Mouse (Mus musculus) cerebellum, adult 2 months (tissue): ENCODE results near the gene Tlx1. TPM values are rescaled to one million over a fixed set of nuclear protein-coding genes. Genes with fewer than 3 reads are reported as not detected.

Source experiments
- DNase-seq, 2 experiments: peaks; one replicate each; pipeline ENCODE4 v3.0.0; 2021
- H3K27ac ChIP-seq: fragments of 200-500 bp; 2 replicates; pipeline ENCODE4 v1.5.1; 2012; ENCODE audit warnings: low read length, control low read depth, inconsistent platforms; ENCODE audit not compliant: insufficient read depth
- H3K27me3 ChIP-seq: fragments of 200-500 bp; 2 replicates; pipeline ENCODE4 v1.6.1; 2012; ENCODE audit warnings: inconsistent platforms, mild to moderate bottlenecking, low read length, moderate library complexity; ENCODE audit not compliant: control insufficient read depth, insufficient read depth
- H3K4me1 ChIP-seq: fragments of 200-500 bp; 2 replicates; pipeline ENCODE4 v1.6.1; 2011; ENCODE audit warnings: low read length; ENCODE audit not compliant: control insufficient read depth, insufficient read depth
- H3K4me3 ChIP-seq: fragments of 200-500 bp; replicated peaks from 2 replicates; pipeline ENCODE3; 2011; ENCODE audit warnings: mild to moderate bottlenecking, low read depth, low read length, control low read depth; ENCODE audit not compliant: insufficient read depth
- CTCF ChIP-seq: fragments of 200-500 bp; IDR thresholded peaks from 2 replicates; pipeline ENCODE4 v1.5.1; 2011; ENCODE audit warnings: low read depth, mild to moderate bottlenecking, control low read depth, low read length, moderate library complexity, borderline replicate concordance; ENCODE audit not compliant: insufficient read depth
- POLR2A ChIP-seq: fragments of 200-500 bp; IDR thresholded peaks from 2 replicates; pipeline ENCODE4 v1.6.1; 2011; ENCODE audit warnings: low read length, control low read depth, borderline replicate concordance; ENCODE audit not compliant: insufficient read depth
- WGBS: fragments of 180-500 bp; shearing (Covaris S2); methylation state at CpG from one replicate; pipeline ENCODE4 v1.1.7; 2018; 5-methylcytosine and 5-hydroxymethylcytosine counted together
- polyA plus RNA-seq: library from polyadenylated mRNA; depleted of rRNA; stranded (reverse); fragments of >200 nt; gene quantifications from 2 replicates; pipeline ENCODE4 v1.2.3, GENCODE M21; 2012

The Tlx1 gene
- polyA plus RNA-seq, 1 experiment = 1.4 TPM

DNA sequence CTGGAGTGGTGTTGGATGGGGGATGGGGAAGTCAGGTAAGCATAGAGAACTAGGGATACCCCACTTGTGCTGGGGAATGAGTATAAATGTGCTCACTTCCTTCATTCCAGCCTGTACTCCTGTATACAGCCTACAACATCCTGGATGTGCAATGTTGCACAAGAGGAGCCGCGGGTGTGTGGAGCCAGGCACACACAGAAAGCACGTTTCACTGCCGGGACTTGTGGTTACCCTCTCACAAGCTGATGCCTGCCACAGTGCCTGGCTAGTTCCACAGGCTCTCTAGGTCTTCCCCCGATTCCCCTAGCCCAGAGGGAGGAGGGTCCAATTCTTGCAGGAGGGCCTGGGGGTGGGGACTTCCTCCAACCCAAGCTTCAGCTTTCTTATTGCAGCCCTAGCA is 10.0 kb downstream of the Tlx1 start:
- WGBS = 3% methylated on average over 5 of the region's 5 CpGs
- no peak for DNase-seq
- no peak overlapping the region for H3K4me3 ChIP-seq
- H3K27me3 ChIP-seq = peaks cover 8% of the 10 kb centered on the region; the same call in 1 of the 2 replicates
- no peak overlapping the region for H3K27ac ChIP-seq
- H3K4me1 ChIP-seq = no peaks in the 10 kb centered on the region
- TF ChIP-seq POLR2A = no peak
- no peak for TF ChIP-seq CTCF

DNA sequence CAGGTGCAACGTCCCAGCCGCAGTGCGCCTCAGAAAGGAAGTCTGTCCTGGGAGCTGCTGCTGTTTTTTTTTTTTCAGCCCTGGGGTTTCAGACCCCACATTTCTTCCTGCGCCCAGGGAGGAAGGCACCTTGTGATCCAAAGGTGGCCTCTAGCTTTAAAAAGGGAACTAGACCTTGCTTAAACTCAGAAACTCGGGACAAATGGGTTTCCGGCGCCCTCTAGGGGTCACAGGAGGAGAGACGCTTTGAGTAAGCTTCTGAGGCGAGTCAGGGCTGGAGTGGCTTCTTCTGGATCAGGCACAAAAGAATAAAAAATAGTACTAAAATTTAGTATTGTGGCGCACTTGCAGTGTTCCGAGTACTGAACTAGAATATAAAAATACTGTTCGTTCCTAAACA is 10.6 kb downstream of the Tlx1 start:
- TF ChIP-seq POLR2A (no peak), CTCF (peak; percentile 76)
- Histone ChIP-seq H3K27ac (no peak overlapping the region), H3K27me3 (peaks cover 8% of the 10 kb centered on the region; the same call in 1 of the 2 replicates), H3K4me1 (no peaks in the 10 kb centered on the region), H3K4me3 (no peak overlapping the region)
- peak; percentile 37 to 62 for DNase-seq
- under 1% methylated on average over 12 of the region's 12 CpGs for WGBS

DNA sequence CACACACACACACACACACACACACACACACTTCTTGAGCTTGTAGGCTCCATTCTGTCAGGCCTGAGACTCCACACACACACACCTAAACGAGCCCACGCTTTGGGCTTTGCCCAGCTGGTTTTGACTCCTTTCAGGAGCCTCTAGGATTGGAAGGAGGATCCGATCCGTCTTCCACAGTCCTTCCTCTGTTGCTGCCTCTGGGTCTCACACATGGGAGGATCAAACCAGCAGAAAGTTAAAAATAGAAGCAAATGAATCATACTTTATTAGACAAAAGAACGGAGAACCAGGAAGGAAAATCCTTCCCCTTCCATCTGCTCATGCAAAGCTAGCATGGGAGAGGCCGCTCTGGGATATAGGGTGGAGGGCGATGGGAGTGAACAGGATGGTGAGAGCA is 11.7 kb downstream of the Tlx1 start:
- no peak for DNase-seq
- Histone ChIP-seq H3K4me3 (no peak overlapping the region), H3K27me3 (peaks cover 8% of the 10 kb centered on the region; the same call in 1 of the 2 replicates), H3K4me1 (no peaks in the 10 kb centered on the region), H3K27ac (no peak overlapping the region)
- no peak for TF ChIP-seq CTCF
- no peak for TF ChIP-seq POLR2A
- WGBS = 51% methylated on average over 7 of the region's 7 CpGs

DNA sequence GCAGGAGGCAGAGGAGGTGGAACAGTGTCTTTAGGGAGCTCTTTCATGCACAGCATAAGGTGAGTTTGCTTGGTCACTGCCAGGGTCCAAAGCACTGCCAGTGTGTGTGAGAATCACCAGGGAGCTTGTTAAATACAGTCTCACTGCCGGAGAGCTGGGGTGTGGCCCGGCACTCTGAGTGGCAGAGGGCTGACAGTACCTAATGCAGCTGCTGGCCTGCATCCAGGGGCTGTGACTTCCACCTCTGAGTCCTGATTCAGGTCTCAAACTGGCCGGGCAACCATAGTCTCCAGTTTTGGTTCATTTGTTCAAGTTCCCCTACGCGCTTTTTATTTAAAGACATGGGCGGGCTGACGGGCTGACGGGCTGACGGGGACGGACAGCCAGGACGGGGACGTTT is 12.4 kb downstream of the Tlx1 start:
- WGBS = 7% methylated on average over 12 of the region's 12 CpGs
- Histone ChIP-seq H3K27me3 (peaks cover 8% of the 10 kb centered on the region; the same call in 1 of the 2 replicates), H3K4me3 (no peak overlapping the region), H3K27ac (no peak overlapping the region), H3K4me1 (no peaks in the 10 kb centered on the region)
- TF ChIP-seq CTCF = no peak
- TF ChIP-seq POLR2A = no peak
- no peak for DNase-seq

DNA sequence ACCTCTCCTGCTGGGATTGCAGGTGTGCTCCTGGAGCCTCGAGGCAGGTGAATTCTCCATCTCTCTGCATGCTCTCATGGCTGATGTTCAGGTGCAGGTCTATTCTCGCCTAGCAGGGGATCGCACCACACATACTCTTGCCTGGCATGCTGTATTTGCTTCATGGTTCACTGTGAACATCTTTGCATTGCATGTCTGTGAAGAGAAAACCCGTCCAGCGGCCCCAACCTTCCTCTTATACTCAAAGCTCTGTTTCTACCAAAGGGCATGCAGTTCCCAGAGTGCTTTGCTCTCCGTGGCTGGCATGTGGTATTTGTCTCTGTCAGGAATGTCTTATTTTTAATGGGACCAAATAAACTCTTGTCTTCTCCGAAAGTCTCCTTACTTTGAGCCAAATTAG is 20.0 kb downstream of the Tlx1 start:
- no peak overlapping the region for H3K27ac ChIP-seq
- no peaks in the 10 kb centered on the region; the same call in 1 of the 2 replicates for H3K27me3 ChIP-seq
- no peak for DNase-seq
- no peak overlapping the region for H3K4me3 ChIP-seq
- 73% methylated on average over 7 of the region's 7 CpGs for WGBS
- TF ChIP-seq CTCF = no peak
- TF ChIP-seq POLR2A = no peak
- H3K4me1 ChIP-seq = no peaks in the 10 kb centered on the region

DNA sequence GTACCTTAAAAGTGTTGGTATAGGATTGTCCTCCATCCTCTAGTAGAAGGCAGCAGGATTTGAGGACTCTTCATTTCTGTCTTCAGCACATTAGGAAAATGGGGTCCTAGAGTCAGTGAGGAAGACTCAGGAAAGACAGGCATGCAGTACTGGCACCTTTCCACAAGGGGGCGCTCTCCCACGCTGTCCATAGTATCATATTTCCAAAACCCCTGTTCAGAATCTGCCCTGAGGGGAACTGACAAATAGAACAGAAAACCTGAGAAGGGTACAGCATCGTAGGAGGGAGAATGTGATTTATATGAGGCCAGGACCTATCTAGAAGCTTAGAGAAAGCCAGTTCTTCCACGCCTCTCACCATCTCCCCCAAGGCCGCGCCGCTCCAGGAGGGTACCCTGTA is 24.3 kb downstream of the Tlx1 start:
- no peak overlapping the region for H3K4me3 ChIP-seq
- no peaks in the 10 kb centered on the region for H3K4me1 ChIP-seq
- H3K27me3 ChIP-seq = no peaks in the 10 kb centered on the region; the same call in 1 of the 2 replicates
- WGBS = 60% methylated on average over 7 of the region's 7 CpGs
- TF ChIP-seq CTCF (peak; percentile 65), POLR2A (no peak)
- no peak overlapping the region for H3K27ac ChIP-seq
- no peak for DNase-seq

DNA sequence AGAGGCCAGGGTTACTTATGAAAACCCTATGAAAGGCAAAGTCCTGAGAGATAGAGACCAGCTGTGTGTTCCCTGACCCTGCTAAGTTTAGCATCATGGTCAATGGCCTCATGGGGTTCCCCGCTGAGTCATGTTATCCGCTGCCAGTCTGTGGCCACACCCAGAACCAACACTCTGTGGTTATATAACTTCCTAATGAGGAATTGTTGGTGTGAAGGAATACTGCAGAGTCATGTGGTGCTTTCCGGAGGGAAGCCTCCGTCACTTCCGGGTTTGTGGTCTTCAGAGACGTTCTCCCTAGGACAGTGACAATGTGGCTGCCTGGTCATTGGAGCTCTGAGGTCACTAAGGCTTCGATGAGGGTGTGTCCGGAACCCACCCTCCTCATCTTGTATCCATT is 25.8 kb downstream of the Tlx1 start:
- no peaks in the 10 kb centered on the region; the same call in 1 of the 2 replicates for H3K27me3 ChIP-seq
- WGBS = 75% methylated on average over 8 of the region's 8 CpGs
- no peak for TF ChIP-seq POLR2A
- no peaks in the 10 kb centered on the region for H3K4me1 ChIP-seq
- no peak overlapping the region for H3K4me3 ChIP-seq
- no peak overlapping the region for H3K27ac ChIP-seq
- DNase-seq = no peak

DNA sequence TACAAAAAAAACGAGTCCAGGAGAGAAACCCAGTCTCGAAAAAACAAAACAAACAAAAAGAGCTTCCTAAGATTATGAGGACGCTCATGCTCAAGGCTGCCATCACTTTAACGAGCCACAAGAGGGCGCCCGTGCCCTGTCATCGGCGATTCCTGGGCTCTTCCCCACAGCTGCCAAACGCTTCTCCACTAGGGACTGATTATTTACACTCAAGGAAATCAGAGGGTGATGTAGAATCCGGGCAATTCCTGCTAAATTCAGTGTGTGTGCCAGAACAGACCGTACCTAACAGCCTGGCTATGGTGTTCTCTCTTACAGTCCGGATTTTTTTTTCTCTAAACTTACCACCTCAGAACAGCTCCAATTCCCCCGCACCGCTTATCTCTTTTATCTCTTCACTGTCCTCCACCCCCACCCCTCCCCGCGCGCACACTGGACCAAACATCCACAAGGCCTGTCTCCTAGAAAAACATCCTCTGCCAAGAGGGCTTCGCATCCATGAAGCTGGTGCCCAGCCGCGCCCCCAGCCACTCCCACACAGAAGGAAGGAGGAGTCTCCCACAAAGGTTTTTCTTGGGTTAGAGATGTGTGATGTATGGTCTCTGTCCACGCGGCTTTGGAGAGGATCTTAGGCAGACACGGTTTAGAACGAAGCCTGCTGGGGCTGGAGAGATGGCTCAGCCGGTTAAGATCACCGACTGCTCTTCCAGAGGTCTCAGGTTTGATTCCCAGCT is 26.7 kb downstream of the Tlx1 start:
- no peak overlapping the region for H3K27ac ChIP-seq
- no peak overlapping the region for H3K4me3 ChIP-seq
- H3K27me3 ChIP-seq = no peaks in the 10 kb centered on the region; the same call in 1 of the 2 replicates
- whole genome bisulfite sequencing = 14% methylated on average over 26 of the region's 26 CpGs
- DNase-seq = peak; percentile 45 to 52
- TF ChIP-seq POLR2A (no peak), CTCF (peak; percentile 79)
- no peaks in the 10 kb centered on the region for H3K4me1 ChIP-seq
